Mouse (Mus musculus): ENCODE measurements at regions not wholly inside any gene's neighbourhood (a gene's known extent, or its start where the extent isn't known, plus 50 kb on each side); places are given as distances from the start of the nearest gene placed in this dataset.
A peak's percentile ranks its signal among the peaks of the same experiment; 100 is the strongest.

DNA sequence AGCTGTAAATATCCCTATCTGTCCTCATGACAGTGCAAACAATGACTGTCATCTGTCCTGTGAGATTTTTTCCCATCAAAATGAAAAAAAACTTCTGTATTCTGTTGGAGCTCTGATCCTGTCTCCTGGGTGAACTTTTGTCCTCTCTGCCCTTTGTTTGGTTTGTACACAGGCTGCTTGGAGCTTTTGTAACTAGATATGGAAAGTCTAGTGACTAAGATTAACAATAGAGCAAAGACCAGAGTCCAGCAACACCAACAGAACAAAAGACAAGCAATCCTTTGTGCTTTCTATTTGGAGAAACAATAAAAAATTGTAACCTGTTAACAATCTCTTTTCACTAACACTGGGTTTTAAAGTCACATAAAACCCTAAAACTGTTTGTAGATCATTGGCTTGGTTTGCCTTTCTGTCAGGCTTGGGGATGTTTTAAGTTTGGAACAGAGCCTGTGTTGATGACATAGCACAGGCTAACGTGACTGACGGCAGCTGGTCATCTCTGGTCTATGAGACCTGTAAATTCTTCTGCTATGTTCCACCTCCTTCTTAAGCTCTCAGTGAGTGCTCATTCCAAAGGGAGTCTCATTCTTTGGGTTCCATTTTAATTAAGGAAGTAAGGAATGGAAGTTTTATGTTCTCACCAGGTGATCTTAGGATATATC lies 219.8 kb downstream of the Gm9733 start:
- no peak for DNase-seq (ENCODE audit: low spot score in 2 of 2)

DNA sequence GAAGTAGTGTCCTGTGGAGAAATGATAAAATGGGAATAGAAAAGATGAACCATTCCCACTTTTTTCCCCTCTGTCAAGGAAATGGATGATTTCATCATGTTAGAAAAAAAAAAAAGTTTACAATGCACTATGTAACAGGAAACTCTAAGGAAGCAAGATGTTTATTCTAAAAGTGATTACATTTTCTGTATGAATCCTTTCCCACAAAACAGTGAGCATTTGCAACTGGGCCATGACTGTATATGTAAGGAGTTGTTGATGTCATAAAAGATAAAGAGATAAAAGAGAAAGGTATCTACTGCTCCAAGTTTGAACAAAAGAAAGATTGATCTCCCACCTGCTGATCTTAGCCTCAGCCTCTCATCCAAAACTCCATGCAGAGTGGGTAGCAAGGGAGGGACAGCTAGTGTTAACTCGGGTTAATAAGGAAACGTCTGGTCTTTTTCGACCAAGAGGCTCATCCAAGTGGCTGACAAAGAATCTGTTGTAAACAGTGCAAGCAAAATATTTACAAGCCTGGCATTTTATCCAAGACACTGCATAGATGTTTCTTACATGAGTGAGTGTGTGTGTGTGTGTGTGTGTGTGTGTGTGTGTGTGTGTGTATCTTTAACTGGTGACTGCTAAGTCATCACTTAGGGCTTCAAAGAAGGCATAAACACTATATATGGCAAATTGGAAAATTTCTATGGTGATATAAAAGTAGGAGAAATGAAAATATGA lies 213.3 kb downstream of the Gm9733 start:
- DNase-seq (ENCODE audit: low spot score in 2 of 2), result no peak

DNA sequence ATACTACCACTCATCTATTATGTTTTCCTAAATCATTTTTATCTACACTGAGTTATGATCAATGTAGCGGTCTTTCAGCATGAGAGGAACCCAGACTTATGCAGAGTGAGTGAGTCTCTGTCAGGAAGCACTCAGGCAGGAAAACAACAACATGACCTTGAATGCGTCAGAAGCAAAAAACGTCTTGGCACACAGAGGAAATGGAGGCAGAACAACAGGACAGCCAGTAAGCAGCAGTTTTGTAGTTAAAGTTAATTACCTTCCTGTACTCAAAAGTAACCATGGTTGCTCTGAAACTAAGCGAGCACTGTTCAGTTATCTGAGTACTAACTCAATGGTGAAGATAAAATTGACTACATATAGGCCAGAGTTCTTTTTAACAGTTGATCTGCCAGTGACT lies 205.4 kb downstream of the Gm9733 start:
- no peak for DNase-seq (ENCODE audit: low spot score in 2 of 2)

DNA sequence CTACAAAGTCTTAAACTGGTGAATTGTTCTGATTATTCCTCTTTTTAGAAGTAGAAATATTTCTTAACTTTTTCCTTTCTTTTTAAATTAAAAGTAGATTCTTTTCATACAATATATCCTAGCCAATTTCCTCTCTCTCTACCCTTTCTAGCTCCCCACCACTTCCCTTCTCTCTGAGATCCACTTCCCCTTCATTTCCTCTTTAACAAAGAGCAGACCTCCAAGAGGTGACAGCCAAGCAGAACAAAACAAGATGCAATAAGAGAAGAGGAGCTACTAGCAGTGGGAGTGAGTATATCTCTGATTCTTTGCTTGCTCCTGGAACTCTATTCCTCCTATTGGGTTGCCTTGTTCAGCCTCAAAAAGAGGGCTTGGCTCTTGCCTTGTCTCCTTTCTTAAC lies 203.7 kb downstream of the Gm9733 start:
- no peak for DNase-seq (ENCODE audit: low spot score in 2 of 2)

- DNase-seq (ENCODE audit: low spot score in 2 of 2), result no peak
Observed at GRCm38 (mm10) chr3:15128960-15129359, 203.1 kb downstream of the Gm9733 start.

GRCm38 (mm10) chr3:15129729-15130369 lies 202.3 kb downstream of the Gm9733 start:
- DNase-seq (ENCODE audit: low spot score in 2 of 2), result no peak

DNA sequence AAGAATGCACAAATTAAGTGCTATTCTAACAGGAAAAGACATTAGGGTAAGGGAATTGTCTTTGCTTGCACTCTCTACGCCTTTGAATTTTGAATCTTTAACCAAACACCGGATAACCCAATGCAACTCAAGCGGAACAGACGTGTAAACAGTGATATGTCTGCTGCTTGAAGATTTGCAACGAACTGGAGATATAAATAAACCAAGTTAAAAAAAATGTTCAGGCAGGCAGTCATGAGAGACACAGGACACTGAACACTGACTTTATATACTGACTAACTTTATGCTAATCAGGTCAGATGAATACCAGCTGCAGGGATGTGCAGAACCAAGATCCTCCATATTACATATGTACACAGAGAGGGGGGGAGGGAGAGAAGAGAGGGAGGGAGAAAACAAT lies 200.0 kb downstream of the Gm9733 start:
- DNase-seq (ENCODE audit: low spot score in 2 of 2), result no peak

- DNase-seq (ENCODE audit: low spot score in 2 of 2), result peak; percentile 7 to 8
Observed at GRCm38 (mm10) chr3:15139550-15139949, 192.6 kb downstream of the Gm9733 start.

DNA sequence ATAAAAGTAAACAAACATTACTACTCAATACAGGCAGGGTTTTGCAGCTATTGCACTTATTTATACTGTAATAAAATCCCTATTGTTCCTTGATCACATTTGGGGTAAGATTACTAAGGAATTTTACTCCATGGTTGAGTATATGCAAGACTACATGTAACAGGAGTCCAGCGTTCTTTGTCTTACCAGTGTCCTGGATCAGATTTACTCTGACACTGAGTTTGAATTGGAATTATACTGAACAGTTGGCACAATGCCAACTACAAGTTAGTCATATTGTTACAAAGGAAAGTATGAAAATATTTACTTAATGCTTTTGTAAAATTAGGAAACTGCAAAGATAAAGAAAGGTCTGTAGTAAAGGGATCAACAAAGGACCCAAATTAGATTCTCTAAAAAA lies 178.4 kb downstream of the Gm9733 start:
- DNase-seq (ENCODE audit: low spot score in 2 of 2), result no peak

- DNase-seq (ENCODE audit: low spot score in 2 of 2), result peak; percentile 79 to 81
Observed at GRCm38 (mm10) chr3:15154153-15154552, 177.9 kb downstream of the Gm9733 start.

- peak; percentile 4 to 19 for DNase-seq (ENCODE audit: low spot score in 2 of 2)
Observed at GRCm38 (mm10) chr3:15156681-15157080, 175.4 kb downstream of the Gm9733 start.

DNA sequence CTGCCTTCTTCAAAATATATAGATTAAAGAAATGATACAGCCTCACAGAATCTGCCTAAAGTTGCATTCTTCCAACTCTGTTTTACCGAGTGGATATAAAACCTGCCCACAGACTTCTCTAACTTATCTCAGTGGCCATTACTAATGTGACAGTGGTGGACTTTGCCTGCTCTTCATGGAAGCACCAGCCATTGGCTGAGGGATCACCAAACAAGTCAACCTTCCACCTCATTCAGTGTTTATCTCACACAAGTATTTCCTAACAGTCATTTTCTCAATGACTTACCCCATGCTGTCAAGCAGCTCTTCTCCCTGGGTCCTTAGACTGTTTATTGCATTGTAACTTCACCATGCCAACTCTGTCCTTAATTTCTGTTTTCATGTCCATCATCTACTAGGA lies 174.3 kb downstream of the Gm9733 start:
- no peak for DNase-seq (ENCODE audit: low spot score in 2 of 2)

DNA sequence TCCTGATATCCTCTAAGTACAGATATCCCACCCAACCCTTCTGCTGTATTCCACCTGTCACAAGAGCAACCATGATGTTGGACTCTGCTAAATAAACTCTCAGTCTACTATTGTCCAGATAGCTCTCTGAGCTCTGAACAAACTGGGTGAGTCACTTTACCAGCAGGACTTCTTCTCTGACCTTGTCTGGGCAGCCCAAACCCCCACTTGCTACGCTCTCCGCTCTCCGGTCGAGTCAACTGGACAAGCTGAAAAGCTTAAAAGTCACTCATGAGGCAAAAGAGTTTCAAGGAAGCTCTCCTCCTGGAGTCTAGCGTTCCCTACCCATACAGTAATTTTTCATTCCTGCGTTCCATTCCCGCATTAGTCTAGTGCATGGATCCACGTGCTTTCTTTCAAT lies 173.2 kb downstream of the Gm9733 start:
- no peak for DNase-seq (ENCODE audit: low spot score in 2 of 2)

DNA sequence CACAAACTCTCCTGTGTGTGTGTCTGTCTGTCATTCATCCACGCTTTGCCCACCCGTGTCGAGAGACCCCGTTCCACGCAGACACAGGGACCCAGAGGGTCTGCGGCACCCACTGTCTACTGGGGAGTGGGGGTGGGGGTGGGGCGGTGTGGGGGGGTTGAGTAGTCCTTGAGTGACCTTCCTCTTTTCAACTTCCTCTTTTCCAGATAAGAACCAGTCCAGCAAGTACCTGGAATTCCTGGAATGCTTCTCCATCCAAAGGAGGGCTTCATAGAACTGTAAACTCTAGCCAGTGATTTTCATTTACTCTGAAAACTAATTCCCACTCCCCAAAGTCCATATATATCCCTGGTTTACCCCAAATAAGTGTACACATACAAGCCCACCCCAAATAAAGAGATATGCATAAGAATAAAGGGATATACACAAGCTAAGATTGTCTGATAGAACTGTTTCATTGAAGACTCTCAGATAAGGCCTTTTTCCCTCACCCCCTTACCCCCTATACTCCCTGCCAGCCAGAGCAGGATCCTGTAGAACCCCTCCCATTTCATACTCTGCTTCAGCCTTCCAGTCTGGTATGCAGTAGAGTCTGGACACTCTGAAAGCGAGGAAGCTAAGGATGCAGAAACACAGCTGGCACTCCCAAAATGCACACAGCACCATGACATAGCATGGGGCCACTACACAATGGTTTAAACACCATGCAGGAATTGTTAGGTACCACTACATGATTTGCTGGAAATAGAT lies 172.0 kb downstream of the Gm9733 start:
- no peak for DNase-seq (ENCODE audit: low spot score in 2 of 2)

GRCm38 (mm10) chr3:15175811-15176210 lies 156.3 kb downstream of the Gm9733 start:
- DNase-seq (ENCODE audit: low spot score in 2 of 2), result no peak

- no peak for DNase-seq (ENCODE audit: low spot score in 2 of 2)
Observed at GRCm38 (mm10) chr3:15179079-15179812, 152.9 kb downstream of the Gm9733 start.

GRCm38 (mm10) chr3:15181111-15181510 lies 151.0 kb downstream of the Gm9733 start:
- DNase-seq (ENCODE audit: low spot score in 2 of 2), result no peak

DNA sequence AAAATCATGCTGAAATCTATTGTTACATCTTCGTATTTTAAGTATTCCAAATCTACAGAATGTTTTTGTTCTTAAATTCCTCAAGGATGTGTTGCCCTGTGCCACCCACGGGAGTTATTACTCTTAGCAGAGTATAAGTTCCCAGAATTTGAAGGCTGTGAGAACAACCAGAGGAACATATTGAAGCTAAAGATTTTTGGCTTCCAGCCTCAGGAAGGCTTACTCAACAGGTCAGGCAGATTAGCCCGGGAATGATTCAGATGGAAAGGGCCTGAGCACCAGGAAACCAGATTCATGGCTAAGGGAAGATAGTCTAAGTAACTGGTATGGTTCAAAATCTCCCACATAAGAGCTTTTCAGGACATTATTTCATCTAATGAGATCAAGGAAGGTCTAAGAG lies 145.4 kb downstream of the Gm9733 start:
- no peak for DNase-seq (ENCODE audit: low spot score in 2 of 2)

GRCm38 (mm10) chr3:15194362-15194761 lies 137.7 kb downstream of the Gm9733 start:
- DNase-seq (ENCODE audit: low spot score in 2 of 2), result peak; percentile 75 to 86

GRCm38 (mm10) chr3:15196101-15196500 lies 136.0 kb downstream of the Gm9733 start:
- peak in 1 of 2 experiments; percentile 17 for DNase-seq (ENCODE audit: low spot score in 2 of 2)

DNA sequence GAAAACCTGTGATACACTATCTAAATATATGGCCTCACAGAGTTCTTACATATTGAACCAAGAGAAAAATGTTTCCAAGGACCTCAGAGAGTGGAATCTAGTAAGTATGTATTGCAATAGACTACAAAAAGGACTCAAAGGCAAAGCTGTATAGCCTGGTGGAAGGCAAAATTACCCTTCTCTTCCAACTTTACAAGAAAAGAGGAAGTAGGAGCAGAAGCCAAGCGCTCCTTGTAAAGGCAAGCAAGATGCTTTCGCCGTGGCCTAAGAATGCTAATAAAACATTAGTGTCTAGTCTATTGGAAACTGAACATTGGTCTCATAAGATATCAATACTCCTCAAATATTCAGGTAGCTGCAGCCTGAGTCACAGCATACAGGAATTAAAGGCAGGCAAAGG lies 134.0 kb downstream of the Gm9733 start:
- DNase-seq (ENCODE audit: low spot score in 2 of 2), result no peak

Data from layer of hippocampus, adult 8-10 months (tissue).